Mouse (Mus musculus) CH12.LX (cell line): ENCODE results near the gene Tmem234. TPM values are rescaled to one million over a fixed set of nuclear protein-coding genes. Genes with fewer than 3 reads are reported as not detected.

Experiments used
- DNase-seq: peaks from one replicate; pipeline ENCODE4 v3.0.0-alpha.2; 2013; ENCODE audit errors: extremely low read depth
- H3K27ac ChIP-seq: 2 replicates; pipeline ENCODE4 v1.5.1; 2012; ENCODE audit warnings: low read depth, mild to moderate bottlenecking, control low read depth, moderate library complexity; ENCODE audit not compliant: insufficient read depth
- H3K27me3 ChIP-seq: replicated peaks from 2 replicates; pipeline ENCODE3; 2012; ENCODE audit warnings: inconsistent platforms
- H3K36me3 ChIP-seq, 2 experiments: replicated peaks in 1 of 2; 2 replicates each; pipeline versions ENCODE3 to v1.6.1; 2012; ENCODE audit warnings: inconsistent platforms in 1 of 2, low read length in 1 of 2, mild to moderate bottlenecking in 1 of 2, mixed read lengths in 1 of 2, moderate library complexity in 1 of 2; ENCODE audit not compliant: control insufficient read depth in 1 of 2, insufficient read depth in 1 of 2
- H3K4me1 ChIP-seq, 2 experiments: 2 replicates each; pipeline ENCODE4 v1.6.1; 2012; ENCODE audit warnings: inconsistent platforms in 1 of 2, moderate library complexity in 1 of 2; ENCODE audit not compliant: insufficient read depth in 2 of 2, control insufficient read depth in 1 of 2
- H3K4me2 ChIP-seq: 2 replicates; pipeline ENCODE4 v1.6.1; 2012; ENCODE audit warnings: low read depth, mild to moderate bottlenecking, control low read depth; ENCODE audit not compliant: poor library complexity, insufficient read depth, severe bottlenecking
- H3K4me3 ChIP-seq, 3 experiments: fragments of 150-350 bp in 1 of 3; sonication (generic) in 1 of 3; replicated peaks in 1 of 3; 2 replicates each; pipeline versions ENCODE3 to v1.5.1; 2011 to 2012; ENCODE audit warnings: low read depth in 2 of 3, low read length in 2 of 3, mild to moderate bottlenecking in 2 of 3, moderate library complexity in 2 of 3, control low read depth in 1 of 3, improper control_type of control experiment in 1 of 3, inconsistent platforms in 1 of 3, mixed read lengths in 1 of 3; ENCODE audit not compliant: poor library complexity in 1 of 3
- H3K79me2 ChIP-seq: replicated peaks from 2 replicates; pipeline ENCODE4 v1.6.1; 2012; ENCODE audit warnings: mild to moderate bottlenecking, moderate library complexity; ENCODE audit not compliant: control insufficient read depth, poor library complexity, insufficient read depth, severe bottlenecking; ENCODE audit errors: extremely low read depth
- H3K9ac ChIP-seq: 2 replicates; pipeline ENCODE4 v1.6.1; 2012; ENCODE audit warnings: low read depth, mild to moderate bottlenecking, control low read depth, moderate library complexity; ENCODE audit not compliant: insufficient read depth
- H3K9me3 ChIP-seq: replicated peaks from 2 replicates; pipeline ENCODE3; 2012; ENCODE audit warnings: low read length, inconsistent platforms, mixed read lengths
- CTCF ChIP-seq, 2 experiments: IDR thresholded peaks in 1 of 2; conservative IDR thresholded peaks in 1 of 2; 2 replicates each; pipeline ENCODE4 v1.5.1; 2011 to 2012; ENCODE audit warnings: low read depth in 2 of 2, low read length in 2 of 2, improper control_type of control experiment in 1 of 2, inconsistent platforms in 1 of 2, mild to moderate bottlenecking in 1 of 2, moderate library complexity in 1 of 2
- E2F4 ChIP-seq: IDR thresholded peaks from 2 replicates; pipeline ENCODE4 v1.6.1; 2011; ENCODE audit warnings: low read depth, low read length, improper control_type of control experiment; ENCODE audit not compliant: insufficient replicate concordance
- ELF1 ChIP-seq: IDR thresholded peaks from 2 replicates; pipeline ENCODE4 v1.6.1; 2014; ENCODE audit warnings: low read depth, mild to moderate bottlenecking, inconsistent platforms, low read length, improper control_type of control experiment
- ETS1 ChIP-seq: conservative IDR thresholded peaks from 2 replicates; pipeline ENCODE4 v1.6.1; 2012; ENCODE audit warnings: low read depth, mild to moderate bottlenecking, inconsistent platforms, low read length, improper control_type of control experiment, moderate library complexity
- IRF4 ChIP-seq: IDR thresholded peaks from 2 replicates; pipeline ENCODE4 v1.6.1; 2014; ENCODE audit warnings: low read depth, mild to moderate bottlenecking, inconsistent platforms, low read length, improper control_type of control experiment
- KAT2A ChIP-seq: IDR thresholded peaks from 2 replicates; pipeline ENCODE4 v1.6.1; 2012; ENCODE audit warnings: low read length, improper control_type of control experiment, inconsistent platforms; ENCODE audit not compliant: insufficient replicate concordance
- MXI1 ChIP-seq: IDR thresholded peaks from 2 replicates; pipeline ENCODE4 v1.6.1; 2011; ENCODE audit warnings: mild to moderate bottlenecking, low read depth, low read length, improper control_type of control experiment
- NELFE ChIP-seq: IDR thresholded peaks from 2 replicates; pipeline ENCODE4 v1.6.1; 2011; ENCODE audit warnings: low read depth, low read length, improper control_type of control experiment
- NRF1 ChIP-seq: IDR thresholded peaks from 2 replicates; pipeline ENCODE4 v1.6.1; 2014; ENCODE audit warnings: low read depth, mild to moderate bottlenecking, inconsistent platforms, low read length, improper control_type of control experiment, moderate library complexity
- PAX5 ChIP-seq: IDR thresholded peaks from 2 replicates; pipeline ENCODE4 v1.6.1; 2012; ENCODE audit warnings: low read length, inconsistent platforms, mixed read lengths
- POLR2A ChIP-seq: IDR thresholded peaks from 2 replicates; pipeline ENCODE4 v1.6.1; 2011; ENCODE audit warnings: low read depth, mild to moderate bottlenecking, improper control_type of control experiment, low read length
- SIN3A ChIP-seq: IDR thresholded peaks from 2 replicates; pipeline ENCODE4 v1.6.1; 2012; ENCODE audit warnings: low read length, improper control_type of control experiment, inconsistent platforms
- SMC3 ChIP-seq: IDR thresholded peaks from 2 replicates; pipeline ENCODE4 v1.6.1; 2011; ENCODE audit warnings: low read depth, low read length, improper control_type of control experiment
- TBP ChIP-seq: conservative IDR thresholded peaks from 2 replicates; pipeline ENCODE4 v1.6.1; 2011; ENCODE audit warnings: low read depth, low read length, improper control_type of control experiment
- TCF12 ChIP-seq: IDR thresholded peaks from 2 replicates; pipeline ENCODE4 v1.6.1; 2014; ENCODE audit warnings: low read depth, mild to moderate bottlenecking, inconsistent platforms, low read length, improper control_type of control experiment
- UBTF ChIP-seq: IDR thresholded peaks from 2 replicates; pipeline ENCODE4 v1.6.1; 2012; ENCODE audit warnings: low read depth, mild to moderate bottlenecking, inconsistent platforms, low read length, improper control_type of control experiment, moderate library complexity
- ZC3H11A ChIP-seq: IDR thresholded peaks from 2 replicates; pipeline ENCODE4 v1.6.1; 2012; ENCODE audit warnings: low read depth, mild to moderate bottlenecking, inconsistent platforms, low read length, improper control_type of control experiment
- ZKSCAN1 ChIP-seq: IDR thresholded peaks from 2 replicates; pipeline ENCODE4 v1.6.1; 2012; ENCODE audit warnings: low read depth, inconsistent platforms, low read length, improper control_type of control experiment, borderline replicate concordance
- ZNF384 ChIP-seq: IDR thresholded peaks from 2 replicates; pipeline ENCODE4 v1.6.1; 2012; ENCODE audit warnings: low read depth, low read length, improper control_type of control experiment, inconsistent platforms
- dilution Hi-C: fragments of 300-500 bp; cut with MboI; formaldehyde crosslinking; loops from 2 replicates; pipeline ENCODE4 v1.14.3; 2020; ENCODE audit warnings: low sequenced_read_pairs; ENCODE audit not compliant: extremely low pct_unique_long_range_greater_than_20kb, extremely low pct_ligation_motif_present
- in situ Hi-C: fragments of 300-500 bp; cut with MboI; formaldehyde crosslinking; loops from 3 replicates; pipeline ENCODE4 v1.14.3; 2019; ENCODE audit warnings: low sequenced_read_pairs, low pct_ligation_motif_present, low pct_unique_long_range_greater_than_20kb, mixed read lengths
- polyA plus RNA-seq: library from polyadenylated mRNA; unstranded; fragments of >175 nt; gene quantifications from 2 replicates; pipeline ENCODE4 v1.2.1, GENCODE M21; 2012; ENCODE audit warnings: low read depth; ENCODE audit not compliant: insufficient read length
- total RNA-seq, 2 experiments: library from RNA; depleted of rRNA; stranded (reverse); fragments of 300-350 nt in 1 of 2; fragments of >200 nt in 1 of 2; gene quantifications; 2 replicates each; pipeline ENCODE4 v1.2.3; 2012 to 2014

The Tmem234 gene
- total and polyA plus RNA-seq, 3 experiments, result 97.6 to 113 (median 111) TPM

DNA sequence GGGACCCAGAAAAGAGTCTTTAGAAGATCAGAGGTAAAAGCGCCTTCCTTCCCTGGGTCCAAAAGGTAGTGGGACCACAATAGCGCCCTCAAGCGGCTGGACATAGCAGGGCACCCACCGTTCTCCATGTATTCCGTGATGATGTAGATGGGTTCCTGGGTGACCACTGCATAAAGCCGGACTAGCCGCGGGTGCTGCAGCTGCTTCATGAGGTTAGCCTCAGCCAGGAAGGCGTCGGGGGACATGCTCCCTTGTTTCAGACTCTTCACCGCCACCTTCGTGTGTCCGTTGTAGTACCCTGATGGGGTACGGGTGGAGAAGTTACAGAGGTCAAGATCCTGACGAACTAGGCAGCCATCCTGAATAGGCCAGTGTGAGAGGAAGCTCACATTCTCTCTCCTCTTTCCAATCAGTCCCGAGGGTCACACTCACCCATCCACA, 45.0 kb upstream of the Tmem234 start:
- in situ Hi-C loops, result no loop called here
- Histone ChIP-seq H3K4me1 (peaks cover 6 to 34% of the 10 kb centered on the region in 2 experiments), H3K9me3 (no peaks in the 10 kb centered on the region), H3K27ac (no peak overlapping the region), H3K36me3 (peaks cover 26 to 50% of the 10 kb centered on the region in 2 experiments), H3K4me2 (no peak overlapping the region), H3K4me3 (no peak overlapping the region), H3K9ac (no peak overlapping the region), H3K79me2 (no peaks in the 10 kb centered on the region; the same call in 1 of the 2 replicates), H3K27me3 (no peaks in the 10 kb centered on the region)
- TF ChIP-seq CTCF (conservative IDR thresholded peaks at IDR 0.05 in 1 of 2, IDR thresholded peaks at IDR 0.05 in 1 of 2; ENCODE audit: low read depth in 2 of 2, low read length in 2 of 2) (peak; percentile 23 to 49; a peak in 2 of 4 replicates), E2F4 (no peak), SMC3 (peak; percentile 23; the same call in 1 of the 2 replicates)
- dilution Hi-C loops, result no loop called here
- no peak for DNase-seq

DNA sequence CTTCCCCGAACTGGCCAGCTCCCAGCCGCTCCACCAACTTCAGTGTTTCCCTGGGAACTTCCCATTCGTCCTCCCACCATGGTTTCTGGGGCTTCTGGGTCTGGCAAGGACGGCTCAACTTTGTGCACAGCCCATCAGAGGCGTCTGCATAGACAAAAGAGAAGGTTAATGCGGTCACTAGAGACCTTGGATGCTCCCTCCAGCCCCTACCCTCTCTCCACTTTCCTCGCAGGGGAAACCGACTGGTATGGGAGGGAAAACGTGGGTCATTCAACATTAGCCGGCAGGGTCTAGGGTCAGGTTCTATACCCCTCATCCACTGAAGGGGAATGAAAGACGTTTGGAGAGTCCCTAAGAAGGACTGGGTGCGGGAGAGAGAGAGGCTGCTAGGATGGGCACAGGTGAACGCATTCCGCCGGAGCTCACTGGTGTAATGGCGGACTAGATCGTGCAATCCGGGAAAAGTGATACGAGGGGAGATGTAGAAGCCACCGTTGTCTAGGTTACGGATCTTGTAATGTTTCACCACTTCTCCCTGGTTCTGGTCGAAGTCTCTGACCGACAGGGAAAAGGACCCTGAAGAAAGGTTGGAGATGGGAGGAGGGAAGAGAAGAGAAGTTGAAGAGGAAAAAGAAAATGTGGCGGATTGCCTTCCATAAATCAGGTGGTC, 44.5 kb upstream of the Tmem234 start:
- Histone ChIP-seq H3K4me2 (peak overlapping the region; percentile 95; the same call in 1 of the 2 replicates), H3K27ac (no peak overlapping the region), H3K9ac (no peak overlapping the region), H3K27me3 (no peaks in the 10 kb centered on the region), H3K79me2 (no peaks in the 10 kb centered on the region; the same call in 1 of the 2 replicates), H3K9me3 (no peaks in the 10 kb centered on the region), H3K4me1 (peaks cover 6 to 34% of the 10 kb centered on the region in 2 experiments), H3K36me3 (peaks cover 24 to 45% of the 10 kb centered on the region in 2 experiments), H3K4me3 (peak overlapping the region in 2 of 3 experiments; percentile 3 to 17)
- DNase-seq, result no peak
- no peak for TF ChIP-seq MXI1
- TF ChIP-seq NRF1, result 0 out of 2 replicates have a peak, but pooled peaks have one; percentile 7
- no peak for TF ChIP-seq SIN3A
- TF ChIP-seq ZC3H11A, result no peak
- dilution Hi-C loops, result no loop called here
- in situ Hi-C loops, result no loop called here

DNA sequence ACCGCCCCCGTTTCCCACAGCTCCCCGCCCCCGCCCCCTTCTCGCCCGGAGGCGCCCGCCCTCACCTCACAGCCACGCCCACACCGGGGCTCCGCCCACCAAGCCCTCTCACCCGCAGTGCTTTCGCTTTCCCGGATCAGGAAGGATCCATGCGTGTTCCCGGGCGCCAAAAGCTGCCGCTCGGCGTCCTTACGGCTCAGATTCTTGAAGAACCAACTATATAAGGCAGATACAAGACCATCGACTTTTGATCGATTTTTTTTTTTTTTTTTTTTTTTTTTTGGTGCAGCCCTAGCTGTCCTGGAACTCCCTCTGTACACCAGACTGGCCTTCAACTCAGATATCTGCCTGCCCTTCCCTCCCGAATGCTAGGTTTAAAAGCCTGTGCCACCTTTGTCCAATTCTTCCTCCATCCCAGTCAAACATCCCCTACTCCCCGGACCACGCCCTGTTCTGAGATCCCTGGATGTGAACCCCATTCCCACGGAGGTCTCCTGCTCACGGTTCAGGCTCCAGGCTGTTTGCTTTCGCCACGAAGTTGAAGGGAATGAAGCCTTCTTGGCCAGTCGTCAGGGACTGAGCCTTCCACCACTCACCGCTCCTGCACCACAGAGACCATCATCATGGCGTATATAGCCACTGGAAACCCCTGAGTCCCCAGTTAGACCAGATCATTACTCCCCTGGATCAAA, 43.8 kb upstream of the Tmem234 start:
- dilution Hi-C loops, result no loop called here

More for the DNA sequence above, 43.8 kb upstream of the Tmem234 start:
- H3K4me2 ChIP-seq, result peak overlapping the region; percentile 95
- H3K36me3 ChIP-seq, result peaks cover 17 to 38% of the 10 kb centered on the region in 2 experiments
- TF ChIP-seq ETS1, result no peak
- peak; percentile 75 for TF ChIP-seq POLR2A
- peak; percentile 47; the same call in 1 of the 2 replicates for TF ChIP-seq ELF1
- TF ChIP-seq SIN3A, result peak; percentile 67
- TF ChIP-seq NELFE, result 0 out of 2 replicates have a peak, but pooled peaks have one; percentile 52
- peak; percentile 87 for TF ChIP-seq ZNF384
- no peak for TF ChIP-seq PAX5
- TF ChIP-seq TBP, result 0 out of 2 replicates have a peak, but pooled peaks have one; percentile 40
- TF ChIP-seq UBTF, result no peak
- no peak for TF ChIP-seq CTCF (conservative IDR thresholded peaks at IDR 0.05 in 1 of 2, IDR thresholded peaks at IDR 0.05 in 1 of 2; ENCODE audit: low read depth in 2 of 2, low read length in 2 of 2)
- TF ChIP-seq MXI1, result peak; percentile 27; the same call in 1 of the 2 replicates
- peak; percentile 65; the same call in 1 of the 2 replicates for TF ChIP-seq TCF12
- TF ChIP-seq KAT2A, result no peak
- TF ChIP-seq ZKSCAN1, result no peak
- peak; percentile 43; the same call in 1 of the 2 replicates for TF ChIP-seq IRF4
- TF ChIP-seq, all 38 proteins: peak for 9
- Histone ChIP-seq H3K4me3 (peak overlapping the region; percentile 63 to 69 (median 69)), H3K27me3 (no peaks in the 10 kb centered on the region), H3K79me2 (no peaks in the 10 kb centered on the region; the same call in 1 of the 2 replicates), H3K27ac (peak overlapping the region; percentile 83), H3K4me1 (peaks cover 6 to 34% of the 10 kb centered on the region in 2 experiments), H3K9ac (peak overlapping the region; percentile 85), H3K9me3 (no peaks in the 10 kb centered on the region)
- in situ Hi-C loops, result no loop called here
- peak; percentile 83 for DNase-seq
